Mouse (Mus musculus): ENCODE measurements around the gene Astn1.

Astn1 gene

GRCm38 (mm10) chr1:158414198-158414597, 52.1 kb downstream of the Astn1 start:
- no peak for DNase-seq (ENCODE audit: low spot score in 2 of 2)

GRCm38 (mm10) chr1:158421451-158421850, 59.4 kb downstream of the Astn1 start:
- no peak for DNase-seq (ENCODE audit: low spot score in 2 of 2)

- DNase-seq (ENCODE audit: low spot score in 2 of 2), result no peak
Measured at GRCm38 (mm10) chr1:158422739-158423138, 60.7 kb downstream of the Astn1 start.

- no peak for DNase-seq (ENCODE audit: low spot score in 2 of 2)
Measured at GRCm38 (mm10) chr1:158446071-158446470, 84.0 kb downstream of the Astn1 start.

- no peak for DNase-seq (ENCODE audit: low spot score in 2 of 2)
Measured at GRCm38 (mm10) chr1:158447956-158448355, 85.9 kb downstream of the Astn1 start.

- no peak for DNase-seq (ENCODE audit: low spot score in 2 of 2)
Measured at GRCm38 (mm10) chr1:158452675-158453074, 90.6 kb downstream of the Astn1 start.

- DNase-seq (ENCODE audit: low spot score in 2 of 2), result no peak
Measured at GRCm38 (mm10) chr1:158453587-158453986, 91.5 kb downstream of the Astn1 start.

GRCm38 (mm10) chr1:158463975-158464374, 101.9 kb downstream of the Astn1 start:
- no peak for DNase-seq (ENCODE audit: low spot score in 2 of 2)

GRCm38 (mm10) chr1:158465286-158465685, 103.2 kb downstream of the Astn1 start:
- DNase-seq (ENCODE audit: low spot score in 2 of 2), result no peak

GRCm38 (mm10) chr1:158477841-158478240, 115.8 kb downstream of the Astn1 start:
- no peak for DNase-seq (ENCODE audit: low spot score in 2 of 2)

- no peak for DNase-seq (ENCODE audit: low spot score in 2 of 2)
Measured at GRCm38 (mm10) chr1:158480285-158480684, 118.2 kb downstream of the Astn1 start.

GRCm38 (mm10) chr1:158483733-158484132, 121.7 kb downstream of the Astn1 start:
- DNase-seq (ENCODE audit: low spot score in 2 of 2), result no peak

- no peak for DNase-seq (ENCODE audit: low spot score in 2 of 2)
Measured at GRCm38 (mm10) chr1:158489521-158490021, 127.5 kb downstream of the Astn1 start.

- DNase-seq (ENCODE audit: low spot score in 2 of 2), result no peak
Measured at GRCm38 (mm10) chr1:158490175-158490574, 128.1 kb downstream of the Astn1 start.

GRCm38 (mm10) chr1:158493289-158493688, 131.2 kb downstream of the Astn1 start:
- DNase-seq (ENCODE audit: low spot score in 2 of 2), result no peak

- no peak for DNase-seq (ENCODE audit: low spot score in 2 of 2)
Measured at GRCm38 (mm10) chr1:158500140-158500539, 138.1 kb downstream of the Astn1 start.

- DNase-seq (ENCODE audit: low spot score in 2 of 2), result no peak
Measured at GRCm38 (mm10) chr1:158501019-158501418, 138.9 kb downstream of the Astn1 start.

- DNase-seq (ENCODE audit: low spot score in 2 of 2), result no peak
Measured at GRCm38 (mm10) chr1:158507610-158508009, 145.5 kb downstream of the Astn1 start.

- peak in 1 of 2 experiments; percentile 4 for DNase-seq (ENCODE audit: low spot score in 2 of 2)
Measured at GRCm38 (mm10) chr1:158509112-158509855, 147.2 kb downstream of the Astn1 start.

- DNase-seq (ENCODE audit: low spot score in 2 of 2), result no peak
Measured at GRCm38 (mm10) chr1:158510478-158511207, 148.6 kb downstream of the Astn1 start.

- DNase-seq (ENCODE audit: low spot score in 2 of 2), result no peak
Measured at GRCm38 (mm10) chr1:158512089-158512488, 150.0 kb downstream of the Astn1 start.

- no peak for DNase-seq (ENCODE audit: low spot score in 2 of 2)
Measured at GRCm38 (mm10) chr1:158512636-158513035, 150.6 kb downstream of the Astn1 start.

- DNase-seq (ENCODE audit: low spot score in 2 of 2), result peak; percentile 12 to 25
Measured at GRCm38 (mm10) chr1:158513572-158513971, 151.5 kb downstream of the Astn1 start.
